Mouse (Mus musculus): Measurements from ENCODE around the gene Setd3.

DNA sequence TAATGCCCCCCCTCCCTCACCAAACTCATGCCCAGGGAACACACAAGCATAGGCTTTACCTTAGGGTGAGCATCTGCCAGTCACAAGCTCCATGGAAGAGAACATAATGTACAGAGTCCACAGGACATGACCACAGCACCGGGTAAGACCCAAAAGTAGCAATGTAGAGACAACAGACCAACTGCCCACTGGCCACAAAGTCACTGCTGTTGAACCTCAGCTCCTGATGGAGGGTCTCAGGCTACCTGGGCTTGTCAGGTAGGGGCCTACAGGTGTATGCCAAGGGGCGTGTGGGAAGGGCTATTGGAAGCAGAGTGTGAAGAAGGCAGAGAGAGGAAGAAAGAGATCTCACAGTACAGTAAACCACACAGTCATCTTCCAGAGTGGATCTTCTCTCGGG, 111.9 kb downstream of the Setd3 start:
- TF ChIP-seq POLR2A (IDR thresholded peaks at IDR 0.05; ENCODE audit: control insufficient read depth in 1 of 2, insufficient read depth in 1 of 2, low read depth in 1 of 2, low read length in 2 of 2, poor library complexity in 1 of 2): no peak
- no peak for TF ChIP-seq RCOR1 (IDR thresholded peaks at IDR 0.05; ENCODE audit: low read depth, low read length)
- no peak for TF ChIP-seq CTCF (IDR thresholded peaks at IDR 0.05 in 2 of 3, conservative IDR thresholded peaks at IDR 0.05 in 1 of 3; ENCODE audit: control insufficient read depth in 1 of 3, insufficient read depth in 1 of 3, low read depth in 2 of 3, low read length in 3 of 3, poor library complexity in 1 of 3, severe bottlenecking in 1 of 3)
- no peak for TF ChIP-seq ZKSCAN1 (IDR thresholded peaks at IDR 0.05; ENCODE audit: low read depth, low read length)
- no peak for TF ChIP-seq JUND (IDR thresholded peaks at IDR 0.05; ENCODE audit: low read depth, low read length)
- no peak for TF ChIP-seq USF1 (IDR thresholded peaks at IDR 0.05; ENCODE audit: low read depth, low read length)
- TF ChIP-seq TBP (IDR thresholded peaks at IDR 0.05; ENCODE audit: low read depth, low read length): no peak
- no peak for TF ChIP-seq MEF2A (IDR thresholded peaks at IDR 0.05; ENCODE audit: extremely low read depth, insufficient replicate concordance, low read depth, low read length, poor library complexity, severe bottlenecking)
- TF ChIP-seq GATA1 (IDR thresholded peaks at IDR 0.05; ENCODE audit: low read depth, low read length): no peak
- no peak for TF ChIP-seq MAZ (IDR thresholded peaks at IDR 0.05; ENCODE audit: low read depth, low read length)
- TF ChIP-seq NELFE (IDR thresholded peaks at IDR 0.05; ENCODE audit: low read depth, low read length): no peak
- no peak for TF ChIP-seq SIN3A (IDR thresholded peaks at IDR 0.05; ENCODE audit: low read length)
- TF ChIP-seq CHD1 (IDR thresholded peaks at IDR 0.05; ENCODE audit: low read depth, low read length): no peak
- no peak for TF ChIP-seq UBTF (IDR thresholded peaks at IDR 0.05; ENCODE audit: borderline replicate concordance, insufficient read depth, low read depth, low read length)

All from MEL (cell line).